ENCODE assay signal across 15 mouse cellular contexts in the genomic region with DNA sequence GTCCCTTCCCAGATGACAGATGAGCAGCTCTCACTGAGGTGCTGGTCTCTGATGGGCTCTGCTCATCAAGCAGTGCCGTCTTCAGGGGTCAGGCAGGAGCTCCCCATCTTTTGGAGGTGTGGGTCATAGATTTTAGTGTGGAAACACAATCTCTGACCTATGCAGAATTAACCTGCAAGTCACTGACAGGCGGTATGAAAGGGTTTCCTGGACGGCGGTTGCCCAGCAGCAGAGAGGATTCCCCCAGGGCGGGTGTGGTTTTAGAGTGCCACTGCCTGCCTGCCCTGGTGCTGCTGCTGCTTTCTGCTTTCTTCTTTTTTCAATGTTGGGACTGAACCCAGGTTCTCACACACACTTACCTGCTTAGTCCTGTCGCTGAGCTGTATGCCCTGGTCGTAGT. TPM values are rescaled to one million over a fixed set of nuclear protein-coding genes. Genes with fewer than 3 reads are reported as not detected.
A peak's percentile ranks its signal among the peaks of the same experiment; 100 is the strongest.
DNase-seq lines count a peak whose midpoint lies in the region; ATAC-seq and TF ChIP-seq lines count a peak whose summit lies in the region.
"Had no signal": no experiment of that assay in that cellular context is flagged by ENCODE, and none has a peak within 500 bp of the region (broad histone marks: within the 10 kb centered on the region; RNA-seq: fewer than 3 reads in every experiment).

No protein-coding gene starts in this region.

- H3K27me3 ChIP-seq in hindbrain, embryonic 12.5 days = no peaks in the 10 kb centered on the region
- no peaks in the 10 kb centered on the region for H3K27me3 ChIP-seq in hindbrain, embryonic 16.5 days (replicated peaks; ENCODE audit: control insufficient read depth, insufficient read depth, low read length)
- no peaks in the 10 kb centered on the region for H3K27me3 ChIP-seq in thymus, adult 2 months (ENCODE audit: control insufficient read depth, insufficient read depth, low read length)
- H3K27me3 ChIP-seq: kidney, embryonic 15.5 days had no signal

- ATAC-seq in hindbrain, embryonic 12.5 days (ENCODE audit: low FRiP score) = no peak
- ATAC-seq in hindbrain, embryonic 16.5 days = no peak
- peak; percentile 54; the same call in 1 of the 2 replicates for ATAC-seq in erythroblast, adult 5-6 weeks (replicated peaks; ENCODE audit: low FRiP score, poor library complexity, severe bottlenecking)
- ATAC-seq: forebrain, postnatal 0 days had no signal

- no peak overlapping the region for H3K4me3 ChIP-seq in hindbrain, embryonic 12.5 days
- H3K4me3 ChIP-seq in hindbrain, embryonic 16.5 days (ENCODE audit: low read length) = no peak overlapping the region
- H3K4me3 ChIP-seq in thymus, adult 2 months (ENCODE audit: control insufficient read depth, insufficient read depth, low read length) = no peak overlapping the region
- H3K4me3 ChIP-seq: kidney, embryonic 15.5 days had no signal

- H3K4me1 ChIP-seq in hindbrain, embryonic 12.5 days = peaks cover 21% of the 10 kb centered on the region
- H3K4me1 ChIP-seq in hindbrain, embryonic 16.5 days (ENCODE audit: control insufficient read depth, insufficient read depth, low read depth, low read length) = peaks cover 18% of the 10 kb centered on the region
- peaks cover 12% of the 10 kb centered on the region for H3K4me1 ChIP-seq in thymus, adult 2 months (replicated peaks; ENCODE audit: control insufficient read depth, insufficient read depth, low read length)

- TF ChIP-seq POLR2A in thymus, adult 2 months (IDR thresholded peaks at IDR 0.05; ENCODE audit: control insufficient read depth, extremely low read depth, insufficient read depth, low read length, poor library complexity) = no peak

- H3K9ac ChIP-seq in hindbrain, embryonic 12.5 days = peak overlapping the region; percentile 32; the same call in 1 of the 2 replicates
- no peak overlapping the region for H3K9ac ChIP-seq in hindbrain, embryonic 16.5 days (ENCODE audit: low read depth, low read length)
- H3K9ac ChIP-seq: forebrain, postnatal 0 days; kidney, embryonic 15.5 days had no signal

- TF ChIP-seq CTCF in thymus, adult 2 months (IDR thresholded peaks at IDR 0.05; ENCODE audit: borderline replicate concordance, control insufficient read depth, extremely low read depth, insufficient read depth, low read length, poor library complexity) = no peak

- 75% methylated on average over 7 of the region's 7 CpGs for WGBS in hindbrain, embryonic 12.5 days
- 61% methylated on average over 7 of the region's 7 CpGs for WGBS in hindbrain, embryonic 16.5 days
- 26% methylated on average over 7 of the region's 7 CpGs for WGBS in thymus, adult 2 months

- no peaks in the 10 kb centered on the region for H3K9me3 ChIP-seq in hindbrain, embryonic 12.5 days (replicated peaks)
- H3K9me3 ChIP-seq in hindbrain, embryonic 16.5 days (ENCODE audit: control insufficient read depth, low read length) = no peaks in the 10 kb centered on the region
- H3K9me3 ChIP-seq: kidney, embryonic 15.5 days had no signal

- DNase-seq in thymus, postnatal 14 days = peak; percentile 37
- no peak for DNase-seq in thymus, adult 2 months
- DNase-seq in layer of hippocampus, postnatal 36 days = no peak
- no peak for DNase-seq in ovary, postnatal 14 days (ENCODE audit: low spot score)
- DNase-seq: adrenal gland, postnatal 36 days; cerebellum, adult 9-10 months; embryo, embryonic 11 days; forebrain, postnatal 0 days; right cerebral cortex, adult 18-20 months had no signal

- H3K4me2 ChIP-seq in hindbrain, embryonic 12.5 days (replicated peaks) = no peak overlapping the region
- H3K4me2 ChIP-seq in hindbrain, embryonic 16.5 days (ENCODE audit: low read length) = no peak overlapping the region
- H3K4me2 ChIP-seq: heart, embryonic 11.5 days; kidney, embryonic 15.5 days had no signal

- H3K27ac ChIP-seq in hindbrain, embryonic 12.5 days = no peak overlapping the region
- H3K27ac ChIP-seq in hindbrain, embryonic 16.5 days (ENCODE audit: low read depth, low read length) = no peak overlapping the region
- H3K27ac ChIP-seq in thymus, adult 2 months (ENCODE audit: control insufficient read depth, insufficient read depth, low read length) = no peak overlapping the region
- H3K27ac ChIP-seq: kidney, embryonic 15.5 days had no signal

- H3K36me3 ChIP-seq in hindbrain, embryonic 12.5 days = peaks cover 26% of the 10 kb centered on the region
- 0 out of 2 replicates have a peak, but pooled peaks cover 3% of the 10 kb centered on the region for H3K36me3 ChIP-seq in hindbrain, embryonic 16.5 days (ENCODE audit: control insufficient read depth, insufficient read depth, low read length)
- H3K36me3 ChIP-seq in thymus, adult 2 months (ENCODE audit: control insufficient read depth, insufficient read depth, low read length) = no peaks in the 10 kb centered on the region

RNA-seq across cellular contexts. Expression of gene Sun1, which starts 6.1 kb away (rescaled TPM):
- polyA plus RNA-seq in hindbrain, embryonic 12.5 days (2016; fragmentation: Nextera tagmentation; extraction: Ambion mirVana) = 50.4 and 55.3 TPM in 2 replicates
- polyA plus RNA-seq in hindbrain, embryonic 16.5 days (2015; fragmentation: Nextera tagmentation; extraction: Ambion mirVana) = 40.9 and 44.7 TPM in 2 replicates
- polyA plus RNA-seq in thymus, adult 2 months (2012; rRNA removed) = 34.3 and 36.3 TPM in 2 replicates
- total RNA-seq in erythroblast, adult 5-6 weeks (2015; ENCODE audit: low replicate concordance) = 13.0 and 18.6 TPM in 2 replicates
- 22.7 and 41.7 TPM in 2 replicates for total RNA-seq in erythroblast, adult 5-6 weeks (2017; ENCODE audit: low replicate concordance)
- total RNA-seq in layer of hippocampus, postnatal 36 days (2021) = 10 to 100 TPM; 78.6 to 82.1 TPM

RNA-seq across cellular contexts. Expression of gene Get4, which starts 45.6 kb away (rescaled TPM):
- polyA plus RNA-seq in hindbrain, embryonic 12.5 days (2016; fragmentation: Nextera tagmentation; extraction: Ambion mirVana) = 123 and 126 TPM in 2 replicates
- polyA plus RNA-seq in hindbrain, embryonic 16.5 days (2015; fragmentation: Nextera tagmentation; extraction: Ambion mirVana) = 124 and 125 TPM in 2 replicates
- polyA plus RNA-seq in thymus, adult 2 months (2012; rRNA removed) = 186 and 252 TPM in 2 replicates
- 14.4 and 15.5 TPM in 2 replicates for total RNA-seq in erythroblast, adult 5-6 weeks (2015; ENCODE audit: low replicate concordance)
- total RNA-seq in erythroblast, adult 5-6 weeks (2017; ENCODE audit: low replicate concordance) = 5.4 and 12.4 TPM in 2 replicates
- 10 to 100 TPM; 52.6 to 55.3 TPM for total RNA-seq in layer of hippocampus, postnatal 36 days (2021)

RNA-seq across cellular contexts. Expression of gene Dnaaf5, which starts 56.5 kb away (rescaled TPM):
- polyA plus RNA-seq in hindbrain, embryonic 12.5 days (2016; fragmentation: Nextera tagmentation; extraction: Ambion mirVana) = 6.5 and 8.0 TPM in 2 replicates
- 2.6 and 5.1 TPM in 2 replicates for polyA plus RNA-seq in hindbrain, embryonic 16.5 days (2015; fragmentation: Nextera tagmentation; extraction: Ambion mirVana)
- polyA plus RNA-seq in thymus, adult 2 months (2012; rRNA removed) = 50.5 and 66.5 TPM in 2 replicates
- 1.5 and 2.7 TPM in 2 replicates for total RNA-seq in erythroblast, adult 5-6 weeks (2015; ENCODE audit: low replicate concordance)
- total RNA-seq in erythroblast, adult 5-6 weeks (2017; ENCODE audit: low replicate concordance) = 1.4 and 2.8 TPM in 2 replicates
- 1 to 10 TPM; 8.0 to 8.4 TPM for total RNA-seq in layer of hippocampus, postnatal 36 days (2021)

RNA-seq across cellular contexts. Expression of gene Prkar1b, which starts 56.7 kb away (rescaled TPM):
- polyA plus RNA-seq in hindbrain, embryonic 12.5 days (2016; fragmentation: Nextera tagmentation; extraction: Ambion mirVana) = 70.1 and 72.6 TPM in 2 replicates
- 332 and 333 TPM in 2 replicates for polyA plus RNA-seq in hindbrain, embryonic 16.5 days (2015; fragmentation: Nextera tagmentation; extraction: Ambion mirVana)
- polyA plus RNA-seq in thymus, adult 2 months (2012; rRNA removed) = 3.6 TPM in 2 replicates
- 1.0 TPM in 1 of 2 replicates, not detected in the other for total RNA-seq in erythroblast, adult 5-6 weeks (2015; ENCODE audit: low replicate concordance)
- total RNA-seq in erythroblast, adult 5-6 weeks (2017; ENCODE audit: low replicate concordance) = not detected in 2 replicates
- total RNA-seq in layer of hippocampus, postnatal 36 days (2021) = 100 to 1,000 TPM; 397 to 416 TPM
- total RNA-seq: megakaryocyte-erythroid progenitor cell, adult 5-6 weeks had no signal
